Mouse (Mus musculus) midbrain, embryonic 13.5 days (tissue): ENCODE measurements at regions not wholly inside any gene's neighbourhood (a gene's known extent, or its start where the extent isn't known, plus 50 kb on each side); places are given as distances from the start of the nearest gene placed in this dataset.
"Not testable (repeated sequence)": the region's sequence is repeated elsewhere in the genome, so short reads cannot be mapped to it uniquely, and the experiment has no call there.

Experiments used
- ATAC-seq: fragments of 200-750 bp; cut with Nextera tagmentation; 2 replicates; pipeline ENCODE4 v1.8.0; 2017; ENCODE audit warnings: mild to moderate bottlenecking, moderate TSS enrichment, moderate library complexity
- H3K27ac ChIP-seq: fragments of 300-500 bp; sonication (generic); 2 replicates; pipeline ENCODE4 v1.5.1; 2015; ENCODE audit warnings: inconsistent platforms, mild to moderate bottlenecking, moderate library complexity
- H3K27me3 ChIP-seq: fragments of 300-500 bp; sonication (generic); 2 replicates; pipeline ENCODE4 v1.6.1; 2015; ENCODE audit warnings: mild to moderate bottlenecking, inconsistent platforms
- H3K36me3 ChIP-seq: fragments of 300-500 bp; sonication (generic); 2 replicates; pipeline ENCODE4 v1.6.1; 2015; ENCODE audit warnings: mild to moderate bottlenecking, inconsistent platforms
- H3K4me1 ChIP-seq: fragments of 300-500 bp; sonication (generic); replicated peaks from 2 replicates; pipeline ENCODE4 v1.6.1; 2015; ENCODE audit warnings: inconsistent platforms
- H3K4me2 ChIP-seq: fragments of 300-500 bp; sonication (generic); replicated peaks from 2 replicates; pipeline ENCODE4 v1.6.1; 2015; ENCODE audit warnings: moderate library complexity, mild to moderate bottlenecking, inconsistent platforms
- H3K4me3 ChIP-seq: fragments of 300-500 bp; sonication (generic); replicated peaks from 2 replicates; pipeline ENCODE4 v1.5.1; 2015; ENCODE audit warnings: mild to moderate bottlenecking, inconsistent platforms
- H3K9ac ChIP-seq: fragments of 300-500 bp; sonication (generic); replicated peaks from 2 replicates; pipeline ENCODE4 v1.6.1; 2015; ENCODE audit warnings: mild to moderate bottlenecking, inconsistent platforms
- H3K9me3 ChIP-seq: fragments of 300-500 bp; sonication (generic); 2 replicates; pipeline ENCODE4 v1.6.1; 2016; ENCODE audit warnings: mild to moderate bottlenecking, inconsistent platforms
- WGBS: fragments of 180-500 bp; shearing (Covaris S2); methylation state at CpG from one replicate; pipeline ENCODE4 v1.1.7; 2015; 5-methylcytosine and 5-hydroxymethylcytosine counted together

- H3K27me3 ChIP-seq, ATAC-seq, H3K4me2 ChIP-seq, H3K4me1 ChIP-seq, H3K9me3 ChIP-seq, H3K9ac ChIP-seq, H3K27ac ChIP-seq, H3K4me3 ChIP-seq, H3K36me3 ChIP-seq: not testable (repeated sequence)
- WGBS = 94% methylated on average over 19 of the region's 19 CpGs
Observed at GRCm38 (mm10) chr13:107774499-107774898, 269.7 kb upstream of the Smim15 start.

DNA sequence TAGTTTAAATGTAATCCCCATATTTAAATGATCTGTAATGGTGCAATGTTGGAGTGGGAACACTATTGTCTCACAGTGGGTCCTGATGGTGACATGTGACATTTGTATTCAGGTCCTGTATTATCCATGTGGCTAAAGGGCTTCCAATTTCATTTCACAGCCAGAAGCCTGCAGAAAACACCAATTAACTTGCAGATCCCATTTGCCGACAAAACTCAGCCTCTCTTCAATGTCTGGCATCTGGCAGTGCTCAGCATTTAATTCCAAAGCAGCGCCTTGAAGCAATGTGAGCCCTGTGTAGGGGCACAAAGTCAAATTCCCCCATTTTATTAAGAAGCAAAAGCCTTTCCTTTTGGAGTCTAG, 277.0 kb upstream of the Smim15 start:
- Histone ChIP-seq H3K36me3 (peaks cover 11% of the 10 kb centered on the region), H3K27me3 (no peaks in the 10 kb centered on the region), H3K4me1 (peaks cover 26% of the 10 kb centered on the region), H3K4me2 (no peak overlapping the region), H3K4me3 (no peak overlapping the region), H3K9ac (no peak overlapping the region), H3K27ac (peak overlapping the region; percentile 37), H3K9me3 (no peaks in the 10 kb centered on the region)
- peak; percentile 88 for ATAC-seq
- 7% methylated on average over 2 of the region's 2 CpGs for WGBS

DNA sequence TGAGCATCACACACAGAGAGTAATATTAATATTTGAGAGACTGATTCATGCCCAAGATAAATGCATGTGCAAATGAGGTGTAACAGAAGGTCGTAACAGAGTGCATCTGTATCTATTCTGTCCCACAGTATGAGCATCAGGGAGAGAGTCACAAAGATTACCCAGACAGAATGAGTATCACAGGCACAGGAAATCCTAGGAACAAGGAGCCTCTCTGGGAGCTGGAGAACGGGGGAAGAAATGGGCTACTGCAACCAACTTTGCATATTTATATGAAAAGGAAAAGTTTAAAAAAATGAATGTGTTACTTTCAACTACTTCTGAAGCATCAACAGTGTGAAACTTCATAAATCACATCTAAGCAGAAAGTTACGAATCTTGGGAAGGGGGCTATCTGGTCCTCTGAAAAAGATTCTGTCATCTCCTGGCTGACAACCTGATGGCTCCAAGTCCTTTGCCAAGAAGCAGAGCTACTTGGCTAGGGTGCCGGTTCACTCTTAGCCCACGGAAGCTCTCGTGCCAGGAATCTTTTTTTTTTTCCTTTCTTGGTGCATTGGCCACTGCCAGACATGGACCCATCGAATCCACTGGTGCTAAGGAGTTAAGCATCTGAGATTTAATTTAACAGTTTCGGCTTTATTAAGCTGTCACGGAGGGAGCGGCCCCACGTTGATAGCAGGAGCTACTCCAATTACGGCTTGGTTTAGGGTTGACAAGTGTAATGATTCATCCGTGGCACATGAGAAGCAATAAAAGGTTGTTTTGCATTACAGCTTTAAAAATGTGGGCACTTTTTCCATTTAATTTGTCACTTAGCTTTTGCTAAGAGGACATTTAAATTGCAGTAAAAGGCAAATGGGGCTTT, 277.6 kb upstream of the Smim15 start:
- peak; percentile 72 for ATAC-seq
- Histone ChIP-seq H3K27ac (peak overlapping the region; percentile 37), H3K4me1 (peaks cover 29% of the 10 kb centered on the region), H3K36me3 (peaks cover 11% of the 10 kb centered on the region), H3K4me2 (no peak overlapping the region), H3K9me3 (no peaks in the 10 kb centered on the region), H3K27me3 (no peaks in the 10 kb centered on the region), H3K4me3 (no peak overlapping the region), H3K9ac (no peak overlapping the region)
- 54% methylated on average over 13 of the region's 13 CpGs for WGBS

DNA sequence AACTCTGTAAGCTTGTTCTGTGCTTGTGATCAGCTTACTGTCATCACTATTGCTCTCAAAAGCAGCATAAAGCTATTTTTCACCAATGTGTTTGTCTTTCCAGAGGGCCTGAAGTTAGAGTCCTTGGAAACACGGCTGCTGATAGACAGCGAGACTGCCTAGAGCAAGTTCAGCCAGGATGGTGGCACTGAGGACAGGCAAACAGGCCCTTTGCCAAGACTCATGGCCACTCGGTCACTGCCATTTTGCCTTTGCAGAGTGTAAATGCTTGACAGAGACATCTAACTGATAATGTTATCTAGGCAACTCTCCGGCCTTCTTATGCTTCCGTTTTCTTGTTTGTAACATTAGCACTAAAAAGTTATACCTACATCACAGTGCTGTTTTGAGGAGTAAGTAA, 280.3 kb upstream of the Smim15 start:
- Histone ChIP-seq H3K4me3 (no peak overlapping the region), H3K9ac (no peak overlapping the region), H3K4me1 (peaks cover 29% of the 10 kb centered on the region), H3K9me3 (no peaks in the 10 kb centered on the region), H3K27ac (no peak overlapping the region), H3K27me3 (no peaks in the 10 kb centered on the region), H3K36me3 (0 out of 2 replicates have a peak, but pooled peaks cover 4% of the 10 kb centered on the region), H3K4me2 (no peak overlapping the region)
- 97% methylated on average over 5 of the region's 5 CpGs for WGBS
- no peak for ATAC-seq

DNA sequence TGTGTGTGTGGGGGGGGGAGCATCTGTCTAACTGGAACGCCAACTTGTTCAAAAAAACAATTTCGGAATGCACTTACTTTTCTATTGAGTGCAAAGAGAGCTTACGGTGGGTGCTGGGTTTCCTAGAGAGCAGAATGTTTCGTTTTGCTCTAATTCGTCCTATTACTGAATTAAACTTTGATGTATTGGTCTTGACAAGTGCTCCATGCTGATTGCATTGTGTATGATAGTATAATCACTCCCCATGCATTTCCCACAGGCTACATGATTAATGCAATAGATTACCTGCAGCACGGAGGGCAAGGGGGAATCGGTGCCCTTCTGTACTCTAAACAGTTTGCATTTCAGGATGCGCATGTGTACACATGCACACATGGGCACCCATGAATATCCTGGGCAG, 283.7 kb upstream of the Smim15 start:
- Histone ChIP-seq H3K9ac (no peak overlapping the region), H3K4me2 (no peak overlapping the region), H3K36me3 (peaks cover 6% of the 10 kb centered on the region), H3K9me3 (no peaks in the 10 kb centered on the region), H3K4me3 (no peak overlapping the region), H3K27me3 (no peaks in the 10 kb centered on the region), H3K4me1 (peaks cover 5% of the 10 kb centered on the region; the same call in 1 of the 2 replicates), H3K27ac (no peak overlapping the region)
- ATAC-seq = no peak
- WGBS = 75% methylated on average over 8 of the region's 8 CpGs

DNA sequence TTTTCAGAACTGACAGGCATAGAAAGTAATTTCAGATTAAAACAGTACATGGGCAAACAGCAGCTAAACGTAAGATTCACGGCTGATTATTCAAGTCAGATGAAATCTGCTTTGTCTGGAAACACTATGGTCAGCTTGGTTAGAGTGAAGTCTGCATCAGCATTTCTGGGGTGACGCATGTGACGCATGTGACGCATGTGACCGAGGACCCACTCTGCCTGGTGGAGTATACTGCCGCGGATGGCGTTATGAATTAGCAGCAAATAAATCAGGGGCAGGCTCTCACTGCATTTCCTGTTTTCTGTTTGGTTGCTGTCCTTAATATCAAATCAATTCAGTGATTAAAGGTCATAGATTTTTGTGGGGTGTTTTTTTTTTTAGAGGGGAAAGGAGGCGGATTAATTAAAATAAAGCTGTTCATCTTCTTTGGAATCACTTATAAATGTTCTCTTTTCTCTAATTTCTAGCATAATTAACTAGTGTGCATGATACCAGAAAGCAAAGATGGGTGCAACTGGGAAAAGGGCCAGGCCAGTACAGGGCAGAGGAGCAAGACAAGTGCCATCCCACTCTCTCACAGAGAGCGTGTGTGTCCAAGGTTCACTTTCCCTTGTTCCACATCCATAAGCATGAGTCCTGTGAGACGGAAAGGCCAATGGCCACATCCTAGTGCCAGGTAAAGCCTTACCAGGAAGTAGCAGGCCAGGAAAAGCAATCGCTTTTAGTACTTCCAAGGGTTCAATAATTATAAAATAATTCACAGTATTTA, 285.7 kb upstream of the Smim15 start:
- no peak overlapping the region for H3K4me3 ChIP-seq
- no peak overlapping the region for H3K27ac ChIP-seq
- ATAC-seq = no peak
- H3K9ac ChIP-seq = no peak overlapping the region
- H3K9me3 ChIP-seq = no peaks in the 10 kb centered on the region
- H3K4me1 ChIP-seq = peaks cover 5% of the 10 kb centered on the region; the same call in 1 of the 2 replicates
- no peaks in the 10 kb centered on the region for H3K27me3 ChIP-seq
- WGBS = 83% methylated on average over 13 of the region's 13 CpGs
- no peak overlapping the region for H3K4me2 ChIP-seq
- peaks cover 11% of the 10 kb centered on the region for H3K36me3 ChIP-seq

- no peak overlapping the region for H3K27ac ChIP-seq
- H3K4me2 ChIP-seq = no peak overlapping the region
- H3K4me3 ChIP-seq = no peak overlapping the region
- 82% methylated on average over 3 of the region's 3 CpGs for WGBS
- no peak overlapping the region for H3K9ac ChIP-seq
- no peaks in the 10 kb centered on the region for H3K9me3 ChIP-seq
- H3K4me1 ChIP-seq = no peaks in the 10 kb centered on the region
- H3K36me3 ChIP-seq = peaks cover 14% of the 10 kb centered on the region
- no peaks in the 10 kb centered on the region for H3K27me3 ChIP-seq
- ATAC-seq = no peak
Observed at GRCm38 (mm10) chr13:107752745-107753144, 291.5 kb upstream of the Smim15 start.

DNA sequence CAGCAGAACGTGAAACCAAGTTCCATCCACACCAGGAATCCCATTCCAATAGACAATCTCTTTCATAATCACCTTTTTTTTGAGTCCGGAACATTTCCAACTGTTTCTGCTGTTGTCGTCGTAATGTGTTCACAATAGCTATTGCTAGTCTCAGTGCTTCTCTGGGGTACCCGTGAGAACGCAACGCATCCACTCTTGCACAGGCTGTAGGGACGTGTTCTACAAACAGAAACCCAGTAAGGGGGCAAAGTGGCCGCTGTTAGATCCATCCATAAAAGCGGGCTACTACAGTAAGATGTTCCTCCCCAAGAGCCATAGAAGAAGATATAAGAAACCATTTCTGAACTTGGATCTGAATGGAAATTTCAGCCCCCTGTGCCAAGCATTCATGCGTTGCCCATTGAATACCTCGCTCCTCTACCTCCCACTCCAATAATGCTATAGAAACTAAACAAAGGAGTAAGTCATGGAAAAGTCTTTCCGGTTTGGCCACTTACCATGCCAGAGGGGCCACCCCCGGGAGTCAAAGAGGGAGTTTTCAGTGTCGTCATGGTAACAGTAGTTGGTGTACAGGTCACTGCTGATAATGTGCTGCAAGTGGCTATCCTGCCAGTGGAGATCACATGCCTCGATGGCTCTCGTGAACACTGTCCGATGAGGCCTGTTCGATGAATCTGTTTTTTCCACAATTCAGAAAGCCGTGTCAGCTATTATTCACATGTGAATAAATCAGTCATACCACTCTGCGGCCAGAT, 300.6 kb upstream of the Smim15 start:
- peak; percentile 84 for ATAC-seq
- Histone ChIP-seq H3K4me1 (peaks cover 12% of the 10 kb centered on the region), H3K9me3 (no peaks in the 10 kb centered on the region), H3K36me3 (peaks cover 47% of the 10 kb centered on the region), H3K4me3 (no peak overlapping the region), H3K27me3 (no peaks in the 10 kb centered on the region), H3K27ac (no peak overlapping the region), H3K9ac (no peak overlapping the region), H3K4me2 (no peak overlapping the region)
- 39% methylated on average over 21 of the region's 21 CpGs for WGBS

GRCm38 (mm10) chr13:107736581-107736980, 307.7 kb upstream of the Smim15 start:
- Histone ChIP-seq H3K4me2 (no peak overlapping the region), H3K4me3 (no peak overlapping the region), H3K4me1 (0 out of 2 replicates have a peak, but pooled peaks cover 4% of the 10 kb centered on the region), H3K27me3 (no peaks in the 10 kb centered on the region), H3K9ac (no peak overlapping the region), H3K36me3 (peaks cover 37% of the 10 kb centered on the region), H3K27ac (no peak overlapping the region), H3K9me3 (no peaks in the 10 kb centered on the region)
- no peak for ATAC-seq
- WGBS = 87% methylated on average over 8 of the region's 8 CpGs

- Histone ChIP-seq H3K27ac (no peak overlapping the region), H3K27me3 (no peaks in the 10 kb centered on the region), H3K9me3 (no peaks in the 10 kb centered on the region), H3K4me1 (0 out of 2 replicates have a peak, but pooled peaks cover 2% of the 10 kb centered on the region), H3K4me2 (no peak overlapping the region), H3K4me3 (no peak overlapping the region), H3K9ac (no peak overlapping the region), H3K36me3 (peaks cover 48% of the 10 kb centered on the region)
- WGBS = 89% methylated on average over 12 of the region's 12 CpGs
- no peak for ATAC-seq
Observed at GRCm38 (mm10) chr13:107734161-107734905, 309.9 kb upstream of the Smim15 start.

DNA sequence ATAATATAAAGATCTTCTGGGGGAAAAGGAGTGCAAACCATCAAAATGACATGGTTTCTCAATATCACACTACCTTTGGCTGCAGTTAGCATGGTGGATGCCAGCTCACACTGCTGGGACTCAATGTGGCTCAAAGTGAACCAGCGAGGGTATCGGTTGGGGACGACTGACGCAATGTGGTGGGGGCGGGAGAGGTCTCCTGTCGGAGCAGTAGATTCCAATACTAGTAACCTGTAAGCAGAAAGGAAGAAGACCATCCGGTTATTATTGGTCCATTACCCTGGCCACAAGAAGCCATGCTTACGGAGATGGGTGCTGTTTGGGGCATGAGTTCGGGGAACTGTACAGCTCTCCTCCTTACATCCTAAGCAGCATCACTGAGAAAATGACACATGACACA, 313.3 kb upstream of the Smim15 start:
- H3K9ac ChIP-seq = no peak overlapping the region
- ATAC-seq = no peak
- H3K4me1 ChIP-seq = 0 out of 2 replicates have a peak, but pooled peaks cover 2% of the 10 kb centered on the region
- WGBS = 95% methylated on average over 9 of the region's 9 CpGs
- H3K4me2 ChIP-seq = no peak overlapping the region
- no peak overlapping the region for H3K4me3 ChIP-seq
- H3K27me3 ChIP-seq = no peaks in the 10 kb centered on the region
- no peaks in the 10 kb centered on the region for H3K9me3 ChIP-seq
- H3K27ac ChIP-seq = no peak overlapping the region
- peaks cover 57% of the 10 kb centered on the region for H3K36me3 ChIP-seq
